Mouse (Mus musculus) spleen, adult 2 months (tissue): ENCODE measurements around the gene Dld.

Source experiments
- CTCF ChIP-seq: fragments of 200-500 bp; IDR thresholded peaks from 2 replicates; pipeline ENCODE4 v1.5.1; 2011; ENCODE audit warnings: mild to moderate bottlenecking, inconsistent platforms; ENCODE audit not compliant: insufficient read depth, insufficient read length, insufficient replicate concordance; ENCODE audit errors: extremely low read depth
- POLR2A ChIP-seq: fragments of 200-500 bp; IDR thresholded peaks from 2 replicates; pipeline ENCODE4 v1.6.1; 2011; ENCODE audit warnings: low read depth, low read length, inconsistent platforms

DNA sequence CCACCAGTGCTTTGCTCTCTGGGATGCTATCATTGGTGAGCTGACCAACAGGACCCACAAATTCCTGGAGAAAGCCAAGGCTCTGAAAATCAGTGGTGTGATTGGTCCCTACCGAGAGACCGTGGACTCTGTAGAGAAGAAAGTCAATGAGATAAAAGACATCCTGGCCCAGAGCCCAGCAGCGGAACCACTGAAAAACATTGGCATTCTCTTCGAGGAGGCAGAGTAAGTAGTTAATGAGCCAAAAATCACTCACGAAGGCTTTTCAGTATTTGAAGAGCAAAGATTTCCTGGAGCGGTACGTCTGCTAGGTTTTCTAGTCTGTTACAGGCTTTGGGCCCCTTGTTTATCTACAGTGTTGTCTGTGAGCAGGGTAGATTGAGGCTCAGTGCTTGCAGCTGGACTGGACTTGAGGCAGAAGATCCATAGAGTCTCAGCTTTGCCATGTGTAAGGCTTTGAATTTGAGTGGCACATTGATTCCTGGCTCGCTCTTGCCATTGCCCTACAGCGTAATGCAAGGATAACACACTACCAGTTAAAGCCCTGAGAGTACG, 32.8 kb downstream of the Dld start:
- TF ChIP-seq POLR2A, result no peak
- no peak for TF ChIP-seq CTCF
